2 mouse cellular contexts compared by ENCODE assay signal in genomic region chr16:38385184-38385634, GRCm38 (mm10).
TF ChIP-seq lines count a peak whose summit lies in the region.

No protein-coding gene starts in this region.

TF ChIP-seq in CH12.LX, 34 proteins besides CTCF, POLR2A, EP300 and RAD21:
- TF ChIP-seq ZMIZ1 (IDR thresholded peaks at IDR 0.05; ENCODE audit: low read depth, low read length) (peak; percentile 38; the same call in 1 of the 2 replicates), USF2 (conservative IDR thresholded peaks at IDR 0.05; ENCODE audit: low read depth, low read length) (peak; percentile 57; the same call in 1 of the 2 replicates), MAZ (IDR thresholded peaks at IDR 0.05; ENCODE audit: low read depth, low read length) (peak; percentile 33), MXI1 (IDR thresholded peaks at IDR 0.05; ENCODE audit: low read depth, low read length) (peak; percentile 73; the same call in 1 of the 2 replicates), HCFC1 (IDR thresholded peaks at IDR 0.05; ENCODE audit: low read depth, low read length) (peak; percentile 33; the same call in 1 of the 2 replicates), POLR2AphosphoS2 (IDR thresholded peaks at IDR 0.05; ENCODE audit: low read depth, low read length) (0 out of 2 replicates have a peak, but pooled peaks have one; percentile 60), SIN3A (IDR thresholded peaks at IDR 0.05; ENCODE audit: low read length) (peak; percentile 43; the same call in 1 of the 2 replicates), TCF12 (IDR thresholded peaks at IDR 0.05; ENCODE audit: low read depth, low read length) (no peak), ZC3H11A (IDR thresholded peaks at IDR 0.05; ENCODE audit: low read depth, low read length) (no peak), MAX (IDR thresholded peaks at IDR 0.05; ENCODE audit: low read length) (no peak; the same call in 1 of the 2 replicates), ELF1 (IDR thresholded peaks at IDR 0.05; ENCODE audit: low read depth, low read length) (peak; percentile 82), USF1 (IDR thresholded peaks at IDR 0.05; ENCODE audit: low read depth, low read length) (peak; percentile 64), CHD1 (IDR thresholded peaks at IDR 0.05; ENCODE audit: low read depth, low read length) (peak; percentile 87; the same call in 1 of the 2 replicates), BHLHE40 (IDR thresholded peaks at IDR 0.05; ENCODE audit: low read depth, low read length) (no peak; the same call in 1 of the 2 replicates)

TF ChIP-seq in myocyte, 11 proteins besides CTCF, POLR2A, EP300 and RAD21:
- TF ChIP-seq USF1 (IDR thresholded peaks at IDR 0.05; ENCODE audit: low read depth) = no peak
- TF ChIP-seq MYOD1 (IDR thresholded peaks at IDR 0.05; ENCODE audit: control insufficient read depth in 1 of 3, insufficient read length in 2 of 3, low read depth in 2 of 3) = no peak
- no peak for TF ChIP-seq POLR2AphosphoS2 (IDR thresholded peaks at IDR 0.05; ENCODE audit: insufficient read length, low read depth)
- TF ChIP-seq TCF12 (IDR thresholded peaks at IDR 0.05; ENCODE audit: insufficient read depth, poor library complexity, severe bottlenecking) = no peak
- TF ChIP-seq CEBPB (IDR thresholded peaks at IDR 0.05; ENCODE audit: insufficient read depth, poor library complexity, severe bottlenecking) = no peak
- no peak for TF ChIP-seq TCF3 (IDR thresholded peaks at IDR 0.05; ENCODE audit: insufficient read length, low read depth)
- TF ChIP-seq MAX (IDR thresholded peaks at IDR 0.05; ENCODE audit: low read depth) = no peak
- no peak for TF ChIP-seq SRF (IDR thresholded peaks at IDR 0.05; ENCODE audit: control insufficient read depth, insufficient read length, low read depth)
- TF ChIP-seq REST (IDR thresholded peaks at IDR 0.05; ENCODE audit: insufficient read depth, insufficient read length) = no peak
